ENCODE assay signal across 8 mouse cellular contexts in genomic region chr17:36083266-36083869, GRCm38 (mm10). TPM values are rescaled to one million over a fixed set of nuclear protein-coding genes. Genes with fewer than 3 reads are reported as not detected.
DNase-seq lines count a peak whose midpoint lies in the region; ATAC-seq and TF ChIP-seq lines count a peak whose summit lies in the region.

No protein-coding gene starts in this region.

- H3K9ac ChIP-seq in hindbrain, embryonic 16.5 days (ENCODE audit: low read depth, low read length): peak overlapping the region; percentile 71
- H3K9ac ChIP-seq in liver, embryonic 11.5 days (ENCODE audit: low read depth, low read length): 0 out of 2 replicates have a peak overlapping the region, but pooled peaks have one; percentile 52
- H3K9ac ChIP-seq in midbrain, postnatal 0 days (replicated peaks; ENCODE audit: low read length, poor library complexity, severe bottlenecking): peak overlapping the region; percentile 61

- no peak for TF ChIP-seq CTCF in Patski (IDR thresholded peaks at IDR 0.05)
- no peak for TF ChIP-seq CTCF in embryonic fibroblast, embryonic 13.5 days (IDR thresholded peaks at IDR 0.05; ENCODE audit: borderline replicate concordance, insufficient read depth, low read length)
- no peak for TF ChIP-seq CTCF in midbrain, postnatal 0 days (IDR thresholded peaks at IDR 0.05)

- H3K27ac ChIP-seq in embryonic fibroblast, embryonic 13.5 days (ENCODE audit: insufficient read depth, low read length): no peak overlapping the region
- no peak overlapping the region for H3K27ac ChIP-seq in hindbrain, embryonic 16.5 days (ENCODE audit: low read depth, low read length)
- H3K27ac ChIP-seq in liver, embryonic 11.5 days (ENCODE audit: low read depth, low read length): no peak overlapping the region
- no peak overlapping the region for H3K27ac ChIP-seq in midbrain, postnatal 0 days (ENCODE audit: low read depth, low read length)

- H3K27me3 ChIP-seq in Patski: peaks cover 14% of the 10 kb centered on the region
- H3K27me3 ChIP-seq in hindbrain, embryonic 16.5 days (replicated peaks; ENCODE audit: control insufficient read depth, insufficient read depth, low read length): peaks cover 3% of the 10 kb centered on the region
- H3K27me3 ChIP-seq in liver, embryonic 11.5 days (replicated peaks; ENCODE audit: control insufficient read depth, insufficient read depth, low read length): peaks cover 35% of the 10 kb centered on the region
- H3K27me3 ChIP-seq in midbrain, postnatal 0 days (ENCODE audit: insufficient read depth, low read length): peaks cover 2% of the 10 kb centered on the region; the same call in 1 of the 2 replicates

- ATAC-seq in Patski: peak; percentile 58
- ATAC-seq in hindbrain, embryonic 16.5 days: peak; percentile 81
- ATAC-seq in liver, embryonic 11.5 days (replicated peaks; ENCODE audit: low FRiP score): peak; percentile 49; the same call in 1 of the 2 replicates
- peak; percentile 76 for ATAC-seq in midbrain, postnatal 0 days (ENCODE audit: low FRiP score)

- peak overlapping the region; percentile 48 for H3K4me3 ChIP-seq in embryonic fibroblast, embryonic 13.5 days (ENCODE audit: insufficient read depth, low read length)
- H3K4me3 ChIP-seq in hindbrain, embryonic 16.5 days (ENCODE audit: low read length): peak overlapping the region; percentile 56
- peak overlapping the region; percentile 54 for H3K4me3 ChIP-seq in liver, embryonic 11.5 days (ENCODE audit: low read depth, low read length)
- peak overlapping the region; percentile 50 for H3K4me3 ChIP-seq in midbrain, postnatal 0 days (ENCODE audit: low read depth, low read length)

- CTCF ChIA-PET in Patski (lab: Charles Lee): no interaction called here

- in situ Hi-C loops in Patski (cut with MboI; ENCODE audit: low pct_unique_long_range_greater_than_20kb): loop anchor here (25.0 kb wide), 1 partner anchor 771 kb away; the partner anchor contains the start of gene H2-Q1

- H3K4me2 ChIP-seq in hindbrain, embryonic 16.5 days (ENCODE audit: low read length): peak overlapping the region; percentile 94
- H3K4me2 ChIP-seq in liver, embryonic 11.5 days: peak overlapping the region; percentile 78
- H3K4me2 ChIP-seq in midbrain, postnatal 0 days (ENCODE audit: low read depth, low read length, poor library complexity, severe bottlenecking): peak overlapping the region; percentile 90

- DNase-seq in cerebellum, postnatal 25 days: peak; percentile 14 to 18
- no peak for DNase-seq in cerebellum, adult 9-11 months
- no peak for DNase-seq in Patski (ENCODE audit: low read depth, low spot score)
- DNase-seq in liver, embryonic 11.5 days (ENCODE audit: low spot score): peak; percentile 63
- DNase-seq in midbrain, postnatal 0 days (ENCODE audit: low spot score): peak; percentile 31
- DNase-seq in layer of hippocampus, adult 9-10 months (ENCODE audit: low spot score): no peak

- H3K4me1 ChIP-seq in embryonic fibroblast, embryonic 13.5 days (ENCODE audit: control insufficient read depth, insufficient read depth, low read length): no peaks in the 10 kb centered on the region
- peaks cover 6% of the 10 kb centered on the region; the same call in 1 of the 2 replicates for H3K4me1 ChIP-seq in hindbrain, embryonic 16.5 days (ENCODE audit: control insufficient read depth, insufficient read depth, low read depth, low read length)
- H3K4me1 ChIP-seq in liver, embryonic 11.5 days (replicated peaks; ENCODE audit: control insufficient read depth, insufficient read depth, low read length): 0 out of 2 replicates have a peak, but pooled peaks cover 3% of the 10 kb centered on the region
- H3K4me1 ChIP-seq in midbrain, postnatal 0 days (ENCODE audit: insufficient read depth, low read length): no peaks in the 10 kb centered on the region

- POLR2A ChIA-PET in Patski (lab: Charles Lee): no interaction called here

- H3K9me3 ChIP-seq in hindbrain, embryonic 16.5 days (ENCODE audit: control insufficient read depth, low read length): no peaks in the 10 kb centered on the region
- H3K9me3 ChIP-seq in liver, embryonic 11.5 days (ENCODE audit: control insufficient read depth, low read length): no peaks in the 10 kb centered on the region
- H3K9me3 ChIP-seq in midbrain, postnatal 0 days (ENCODE audit: low read length): no peaks in the 10 kb centered on the region

- WGBS in hindbrain, embryonic 16.5 days: under 1% methylated on average over 46 of the region's 46 CpGs
- WGBS in liver, embryonic 11.5 days: 1% methylated on average over 46 of the region's 46 CpGs
- WGBS in midbrain, postnatal 0 days: under 1% methylated on average over 46 of the region's 46 CpGs

- no peak for TF ChIP-seq POLR2A in embryonic fibroblast, embryonic 13.5 days (IDR thresholded peaks at IDR 0.05; ENCODE audit: low read depth, low read length)

- no peaks in the 10 kb centered on the region for H3K36me3 ChIP-seq in hindbrain, embryonic 16.5 days (ENCODE audit: control insufficient read depth, insufficient read depth, low read length)
- H3K36me3 ChIP-seq in liver, embryonic 11.5 days (ENCODE audit: control insufficient read depth, insufficient read depth, low read length): no peaks in the 10 kb centered on the region
- no peaks in the 10 kb centered on the region for H3K36me3 ChIP-seq in midbrain, postnatal 0 days (ENCODE audit: insufficient read depth, low read length)

RNA-seq across cellular contexts. Expression of gene Gm11127, which starts 25.2 kb away (rescaled TPM):
- polyA plus RNA-seq in Patski (2021): 9.1 TPM
- polyA plus RNA-seq in embryonic fibroblast, embryonic 13.5 days (2011; ENCODE audit: insufficient read length, low read depth, missing spikeins): not detected in 2 replicates
- not detected in 2 replicates for polyA plus RNA-seq in hindbrain, embryonic 16.5 days (2015; fragmentation: Nextera tagmentation; extraction: Ambion mirVana)
- polyA plus RNA-seq in liver, embryonic 11.5 days (2014; fragmentation: Nextera tagmentation; extraction: Ambion mirVana): not detected in 2 replicates
- total RNA-seq in midbrain, postnatal 0 days (2014; rRNA removed): 0.19 TPM in 1 of 2 replicates, not detected in the other
- 0.12 TPM in 1 of 2 replicates, not detected in the other for polyA plus RNA-seq in midbrain, postnatal 0 days (2015; fragmentation: Nextera tagmentation; extraction: Ambion mirVana)

RNA-seq across cellular contexts. Expression of gene Gm19684, which starts 38.1 kb away (rescaled TPM):
- polyA plus RNA-seq in Patski (2021): 0.06 TPM
- not detected in 2 replicates for polyA plus RNA-seq in embryonic fibroblast, embryonic 13.5 days (2011; ENCODE audit: insufficient read length, low read depth, missing spikeins)
- not detected in 2 replicates for polyA plus RNA-seq in hindbrain, embryonic 16.5 days (2015; fragmentation: Nextera tagmentation; extraction: Ambion mirVana)
- polyA plus RNA-seq in liver, embryonic 11.5 days (2014; fragmentation: Nextera tagmentation; extraction: Ambion mirVana): not detected in 2 replicates
- total RNA-seq in midbrain, postnatal 0 days (2014; rRNA removed): not detected in 2 replicates
- polyA plus RNA-seq in midbrain, postnatal 0 days (2015; fragmentation: Nextera tagmentation; extraction: Ambion mirVana): not detected in 2 replicates

RNA-seq across cellular contexts. Expression of gene Gm6034, which starts 40.6 kb away (rescaled TPM):
- not detected for polyA plus RNA-seq in Patski (2021)
- polyA plus RNA-seq in embryonic fibroblast, embryonic 13.5 days (2011; ENCODE audit: insufficient read length, low read depth, missing spikeins): not detected in 2 replicates
- not detected in 2 replicates for polyA plus RNA-seq in hindbrain, embryonic 16.5 days (2015; fragmentation: Nextera tagmentation; extraction: Ambion mirVana)
- not detected in 2 replicates for polyA plus RNA-seq in liver, embryonic 11.5 days (2014; fragmentation: Nextera tagmentation; extraction: Ambion mirVana)
- 0.16 TPM in 1 of 2 replicates, not detected in the other for total RNA-seq in midbrain, postnatal 0 days (2014; rRNA removed)
- not detected in 2 replicates for polyA plus RNA-seq in midbrain, postnatal 0 days (2015; fragmentation: Nextera tagmentation; extraction: Ambion mirVana)

RNA-seq across cellular contexts. Expression of gene H2-T22, which starts 40.8 kb away (rescaled TPM):
- 24.8 TPM for polyA plus RNA-seq in Patski (2021)
- polyA plus RNA-seq in embryonic fibroblast, embryonic 13.5 days (2011; ENCODE audit: insufficient read length, low read depth, missing spikeins): 50.4 and 54.1 TPM in 2 replicates
- 8.2 and 9.2 TPM in 2 replicates for polyA plus RNA-seq in hindbrain, embryonic 16.5 days (2015; fragmentation: Nextera tagmentation; extraction: Ambion mirVana)
- polyA plus RNA-seq in liver, embryonic 11.5 days (2014; fragmentation: Nextera tagmentation; extraction: Ambion mirVana): 9.5 and 10.2 TPM in 2 replicates
- total RNA-seq in midbrain, postnatal 0 days (2014; rRNA removed): 11.5 and 11.8 TPM in 2 replicates
- 7.1 and 8.3 TPM in 2 replicates for polyA plus RNA-seq in midbrain, postnatal 0 days (2015; fragmentation: Nextera tagmentation; extraction: Ambion mirVana)

RNA-seq across cellular contexts. Expression of gene Gm7030, which starts 45.9 kb away (rescaled TPM):
- polyA plus RNA-seq in Patski (2021): not detected
- not detected in 2 replicates for polyA plus RNA-seq in embryonic fibroblast, embryonic 13.5 days (2011; ENCODE audit: insufficient read length, low read depth, missing spikeins)
- not detected in 2 replicates for polyA plus RNA-seq in hindbrain, embryonic 16.5 days (2015; fragmentation: Nextera tagmentation; extraction: Ambion mirVana)
- not detected in 2 replicates for polyA plus RNA-seq in liver, embryonic 11.5 days (2014; fragmentation: Nextera tagmentation; extraction: Ambion mirVana)
- total RNA-seq in midbrain, postnatal 0 days (2014; rRNA removed): not detected in 2 replicates
- not detected in 2 replicates for polyA plus RNA-seq in midbrain, postnatal 0 days (2015; fragmentation: Nextera tagmentation; extraction: Ambion mirVana)

Comparison
In these comparisons a context has a peak if more than half of its experiments do, and no peak if none do; other contexts are left out.
1. DNase-seq: peak in cerebellum, postnatal 25 days (2 of 2), liver, embryonic 11.5 days (single experiment) and midbrain, postnatal 0 days (single experiment); none in cerebellum, adult 9-11 months (single experiment), Patski (single experiment) and layer of hippocampus, adult 9-10 months (single experiment).
2. Peak in every context shown above with its lines, with median percentiles within 50 percentile points of each other: ATAC-seq, H3K4me3 ChIP-seq, H3K4me2 ChIP-seq and H3K9ac ChIP-seq.